Mouse (Mus musculus) olfactory bulb, adult 2 months (tissue): ENCODE measurements around the gene Nt5c2.

Experiments used
- CTCF ChIP-seq: fragments of 200-500 bp; IDR thresholded peaks from 2 replicates; pipeline ENCODE4 v1.5.1; 2012; ENCODE audit warnings: low read depth, mild to moderate bottlenecking, low read length, moderate library complexity; ENCODE audit not compliant: insufficient read depth
- POLR2A ChIP-seq: fragments of 200-500 bp; IDR thresholded peaks from 2 replicates; pipeline ENCODE4 v1.6.1; 2012; ENCODE audit warnings: mild to moderate bottlenecking, low read depth, low read length, moderate library complexity; ENCODE audit not compliant: insufficient read depth

DNA sequence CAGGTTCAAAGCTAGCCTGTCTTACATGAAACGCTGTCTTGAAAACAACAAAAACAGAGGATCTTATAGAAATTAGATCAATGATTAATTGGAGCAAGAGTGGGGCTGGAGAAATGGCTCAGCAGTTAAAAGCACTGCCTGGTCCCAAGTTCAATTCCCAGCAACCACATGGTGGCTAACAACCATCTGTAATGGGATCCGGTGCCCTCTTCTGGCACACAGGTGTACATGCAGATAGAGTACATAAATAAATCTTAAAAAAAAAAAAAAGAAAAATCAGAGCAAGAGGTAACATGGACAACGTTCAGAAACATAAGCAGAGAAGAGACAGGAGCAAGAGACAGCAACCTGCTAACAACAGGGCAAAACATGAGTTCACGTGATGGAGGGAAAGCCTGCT is 11.6 kb upstream of the Nt5c2 start:
- TF ChIP-seq CTCF = no peak
- TF ChIP-seq POLR2A = no peak
